Mouse (Mus musculus): ENCODE measurements around the gene Prok2.

GRCm38 (mm10) chr6:99670481-99671119 lies 55.6 kb downstream of the Prok2 start:
- TF ChIP-seq CTCF (IDR thresholded peaks at IDR 0.05; ENCODE audit: extremely low read depth, insufficient read length, insufficient replicate concordance, low read depth, low read length), result peak; percentile 71; the same call in 1 of the 2 replicates
- TF ChIP-seq POLR2A (IDR thresholded peaks at IDR 0.05; ENCODE audit: low read depth, low read length), result no peak
